11 mouse cellular contexts compared by ENCODE assay signal in genomic region chr1:87785703-87786102, GRCm38 (mm10). TPM values are rescaled to one million over a fixed set of nuclear protein-coding genes. Genes with fewer than 3 reads are reported as not detected.
A peak's percentile ranks its signal among the peaks of the same experiment; 100 is the strongest.
DNase-seq lines count a peak whose midpoint lies in the region; ATAC-seq and TF ChIP-seq lines count a peak whose summit lies in the region.
"Had no signal": no experiment of that assay in that cellular context is flagged by ENCODE, and none has a peak within 500 bp of the region (broad histone marks: within the 10 kb centered on the region; RNA-seq: fewer than 3 reads in every experiment).

No protein-coding gene starts in this region.

- H3K4me3 ChIP-seq in heart, embryonic 12.5 days: no peak overlapping the region
- no peak overlapping the region for H3K4me3 ChIP-seq in midbrain, postnatal 0 days (ENCODE audit: low read depth, low read length)
- H3K4me3 ChIP-seq in midbrain, embryonic 16.5 days (ENCODE audit: low read depth, low read length): no peak overlapping the region
- no peak overlapping the region for H3K4me3 ChIP-seq in intestine, postnatal 0 days (ENCODE audit: low read depth, low read length)
- no peak overlapping the region for H3K4me3 ChIP-seq in stomach, postnatal 0 days (ENCODE audit: low read depth, low read length)

- no peak overlapping the region for H3K4me2 ChIP-seq in heart, embryonic 12.5 days
- no peak overlapping the region for H3K4me2 ChIP-seq in midbrain, postnatal 0 days (ENCODE audit: low read depth, low read length, poor library complexity, severe bottlenecking)
- no peak overlapping the region for H3K4me2 ChIP-seq in midbrain, embryonic 16.5 days (ENCODE audit: low read length)
- H3K4me2 ChIP-seq in intestine, postnatal 0 days (replicated peaks; ENCODE audit: low read depth): no peak overlapping the region
- H3K4me2 ChIP-seq in stomach, postnatal 0 days (replicated peaks; ENCODE audit: low read depth): no peak overlapping the region

- no peak for ATAC-seq in heart, embryonic 12.5 days (ENCODE audit: insufficient number of reproducible peaks, low FRiP score)
- no peak for ATAC-seq in midbrain, postnatal 0 days (ENCODE audit: low FRiP score)
- no peak for ATAC-seq in midbrain, embryonic 16.5 days
- ATAC-seq in intestine, postnatal 0 days: no peak
- ATAC-seq in stomach, postnatal 0 days (ENCODE audit: low FRiP score, low TSS enrichment): 0 out of 2 replicates have a peak, but pooled peaks have one; percentile 32
- ATAC-seq: inflammation-experienced regulatory T-cells, adult 6 months had no signal

- no peak for TF ChIP-seq EP300 in stomach, postnatal 0 days (optimal IDR thresholded peaks at IDR 0.05)

- no peaks in the 10 kb centered on the region for H3K9me3 ChIP-seq in heart, embryonic 12.5 days (replicated peaks)
- no peaks in the 10 kb centered on the region for H3K9me3 ChIP-seq in midbrain, postnatal 0 days (ENCODE audit: low read length)
- no peaks in the 10 kb centered on the region for H3K9me3 ChIP-seq in midbrain, embryonic 16.5 days (replicated peaks; ENCODE audit: control insufficient read depth, low read length, poor library complexity, severe bottlenecking)
- no peaks in the 10 kb centered on the region for H3K9me3 ChIP-seq in intestine, postnatal 0 days (ENCODE audit: control insufficient read depth)
- no peaks in the 10 kb centered on the region for H3K9me3 ChIP-seq in stomach, postnatal 0 days (ENCODE audit: control insufficient read depth, low read length)

- no peak for TF ChIP-seq CTCF in midbrain, postnatal 0 days (IDR thresholded peaks at IDR 0.05)
- TF ChIP-seq CTCF in intestine, postnatal 0 days (IDR thresholded peaks at IDR 0.05; ENCODE audit: low read depth): no peak
- no peak for TF ChIP-seq CTCF in stomach, postnatal 0 days (IDR thresholded peaks at IDR 0.05; ENCODE audit: low read depth)

- H3K9ac ChIP-seq in heart, embryonic 12.5 days: no peak overlapping the region
- H3K9ac ChIP-seq in midbrain, postnatal 0 days (replicated peaks; ENCODE audit: low read length, poor library complexity, severe bottlenecking): no peak overlapping the region
- H3K9ac ChIP-seq in midbrain, embryonic 16.5 days (ENCODE audit: low read depth, low read length): no peak overlapping the region
- no peak overlapping the region for H3K9ac ChIP-seq in intestine, postnatal 0 days (ENCODE audit: low read depth, low read length)
- H3K9ac ChIP-seq in stomach, postnatal 0 days (ENCODE audit: low read length): no peak overlapping the region

- H3K27me3 ChIP-seq in heart, embryonic 12.5 days (replicated peaks): no peaks in the 10 kb centered on the region
- H3K27me3 ChIP-seq in midbrain, postnatal 0 days (ENCODE audit: insufficient read depth, low read length): no peaks in the 10 kb centered on the region
- H3K27me3 ChIP-seq in midbrain, embryonic 16.5 days (ENCODE audit: control insufficient read depth, insufficient read depth, low read depth, low read length): no peaks in the 10 kb centered on the region
- no peaks in the 10 kb centered on the region for H3K27me3 ChIP-seq in intestine, postnatal 0 days (replicated peaks; ENCODE audit: control insufficient read depth, insufficient read depth, low read length)
- no peaks in the 10 kb centered on the region for H3K27me3 ChIP-seq in stomach, postnatal 0 days (ENCODE audit: control insufficient read depth, insufficient read depth, low read length)
- H3K27me3 ChIP-seq: CH12.LX had no signal

- H3K4me1 ChIP-seq in heart, embryonic 12.5 days (replicated peaks): no peaks in the 10 kb centered on the region
- H3K4me1 ChIP-seq in midbrain, postnatal 0 days (ENCODE audit: insufficient read depth, low read length): no peaks in the 10 kb centered on the region
- no peaks in the 10 kb centered on the region for H3K4me1 ChIP-seq in midbrain, embryonic 16.5 days (ENCODE audit: control insufficient read depth, insufficient read depth, low read length)
- no peaks in the 10 kb centered on the region for H3K4me1 ChIP-seq in intestine, postnatal 0 days (replicated peaks; ENCODE audit: control insufficient read depth, insufficient read depth, low read length)
- no peaks in the 10 kb centered on the region for H3K4me1 ChIP-seq in stomach, postnatal 0 days (replicated peaks; ENCODE audit: control insufficient read depth, insufficient read depth)

- peak; percentile 8 to 27 for DNase-seq in heart, adult 9 months (ENCODE audit: low spot score in 2 of 2)
- peak; percentile 28 for DNase-seq in midbrain, postnatal 0 days (ENCODE audit: low spot score)
- DNase-seq in stomach, postnatal 0 days (ENCODE audit: low spot score): no peak
- DNase-seq in urinary bladder, postnatal 25 days (ENCODE audit: low spot score): no peak
- DNase-seq in right cerebral cortex, postnatal 10 days (ENCODE audit: low spot score in 2 of 2): no peak
- DNase-seq: thymus, postnatal 36 days had no signal

- WGBS in heart, embryonic 12.5 days: 72% methylated on average over 8 of the region's 8 CpGs
- WGBS in midbrain, postnatal 0 days: 84% methylated on average over 8 of the region's 8 CpGs
- WGBS in midbrain, embryonic 16.5 days: 89% methylated on average over 8 of the region's 8 CpGs
- WGBS in intestine, postnatal 0 days: 59% methylated on average over 8 of the region's 8 CpGs
- WGBS in stomach, postnatal 0 days: 62% methylated on average over 8 of the region's 8 CpGs

- H3K27ac ChIP-seq in heart, embryonic 12.5 days (ENCODE audit: poor library complexity, severe bottlenecking): no peak overlapping the region
- no peak overlapping the region for H3K27ac ChIP-seq in midbrain, postnatal 0 days (ENCODE audit: low read depth, low read length)
- no peak overlapping the region for H3K27ac ChIP-seq in midbrain, embryonic 16.5 days (ENCODE audit: low read length)
- peak overlapping the region; percentile 50 for H3K27ac ChIP-seq in intestine, postnatal 0 days (ENCODE audit: low read depth, low read length)
- peak overlapping the region; percentile 49; the same call in 1 of the 2 replicates for H3K27ac ChIP-seq in stomach, postnatal 0 days (replicated peaks)

- peaks cover 82% of the 10 kb centered on the region for H3K36me3 ChIP-seq in heart, embryonic 12.5 days
- peaks cover 73% of the 10 kb centered on the region for H3K36me3 ChIP-seq in midbrain, postnatal 0 days (ENCODE audit: insufficient read depth, low read length)
- peaks cover 22% of the 10 kb centered on the region for H3K36me3 ChIP-seq in midbrain, embryonic 16.5 days (ENCODE audit: control insufficient read depth, insufficient read depth, low read length)
- H3K36me3 ChIP-seq in intestine, postnatal 0 days (ENCODE audit: control insufficient read depth, insufficient read depth): peaks cover 71% of the 10 kb centered on the region
- H3K36me3 ChIP-seq in stomach, postnatal 0 days (ENCODE audit: control insufficient read depth, insufficient read depth, low read length): peaks cover 34% of the 10 kb centered on the region

RNA-seq across cellular contexts. Expression of gene Sag, which starts 17.8 kb away (rescaled TPM):
- 0.70 and 1.2 TPM in 2 replicates for polyA plus RNA-seq in heart, embryonic 12.5 days (2016; fragmentation: Nextera tagmentation; extraction: Ambion mirVana)
- not detected in 2 replicates for total RNA-seq in midbrain, postnatal 0 days (2014; rRNA removed)
- polyA plus RNA-seq in midbrain, postnatal 0 days (2015; fragmentation: Nextera tagmentation; extraction: Ambion mirVana): 1.2 and 1.9 TPM in 2 replicates
- polyA plus RNA-seq in midbrain, embryonic 16.5 days (2015; fragmentation: Nextera tagmentation; extraction: Ambion mirVana): 1.7 and 1.9 TPM in 2 replicates
- 0.18 and 0.37 TPM in 2 replicates for polyA plus RNA-seq in intestine, postnatal 0 days (2015; fragmentation: Nextera tagmentation; extraction: Ambion mirVana)
- polyA plus RNA-seq in stomach, postnatal 0 days (2015; fragmentation: Nextera tagmentation; extraction: Ambion mirVana): 0.53 and 0.57 TPM in 2 replicates

RNA-seq across cellular contexts. Expression of gene Atg16l1, which starts 30.0 kb away (rescaled TPM):
- 29.8 and 30.5 TPM in 2 replicates for polyA plus RNA-seq in heart, embryonic 12.5 days (2016; fragmentation: Nextera tagmentation; extraction: Ambion mirVana)
- 69.5 and 72.9 TPM in 2 replicates for total RNA-seq in midbrain, postnatal 0 days (2014; rRNA removed)
- polyA plus RNA-seq in midbrain, postnatal 0 days (2015; fragmentation: Nextera tagmentation; extraction: Ambion mirVana): 65.4 and 71.0 TPM in 2 replicates
- 79.9 and 88.5 TPM in 2 replicates for polyA plus RNA-seq in midbrain, embryonic 16.5 days (2015; fragmentation: Nextera tagmentation; extraction: Ambion mirVana)
- 12.8 and 14.9 TPM in 2 replicates for polyA plus RNA-seq in intestine, postnatal 0 days (2015; fragmentation: Nextera tagmentation; extraction: Ambion mirVana)
- polyA plus RNA-seq in stomach, postnatal 0 days (2015; fragmentation: Nextera tagmentation; extraction: Ambion mirVana): 14.6 and 15.7 TPM in 2 replicates

Comparison
In these comparisons a context has a peak if more than half of its experiments do, and no peak if none do; other contexts are left out.
1. DNase-seq: peak in heart, adult 9 months (2 of 2) and midbrain, postnatal 0 days (single experiment); none in stomach, postnatal 0 days (single experiment), urinary bladder, postnatal 25 days (single experiment) and right cerebral cortex, postnatal 10 days (0 of 2).
2. H3K27ac ChIP-seq: peak in intestine, postnatal 0 days (single experiment) and stomach, postnatal 0 days (single experiment); none in heart, embryonic 12.5 days (single experiment), midbrain, postnatal 0 days (single experiment) and midbrain, embryonic 16.5 days (single experiment).